ENCODE assay signal across 10 mouse cellular contexts in genomic region chr17:59039754-59040153, GRCm38 (mm10). TPM values are rescaled to one million over a fixed set of nuclear protein-coding genes. Genes with fewer than 3 reads are reported as not detected.
A peak's percentile ranks its signal among the peaks of the same experiment; 100 is the strongest.
DNase-seq lines count a peak whose midpoint lies in the region; TF ChIP-seq lines count a peak whose summit lies in the region.
"Had no signal": no experiment of that assay in that cellular context is flagged by ENCODE, and none has a peak within 500 bp of the region (broad histone marks: within the 10 kb centered on the region; RNA-seq: fewer than 3 reads in every experiment).

No protein-coding gene starts in this region.

- DNase-seq in cerebellum, adult 18-20 months, result peak; percentile 2 to 4
- DNase-seq in cerebellum, adult 11 months, result no peak
- peak; percentile 6 for DNase-seq in left cerebral cortex, adult 11 months (ENCODE audit: low spot score)
- DNase-seq in left cerebral cortex, postnatal 36 days (ENCODE audit: low spot score in 2 of 2), result no peak
- DNase-seq in brain, embryonic 14.5 days (ENCODE audit: low read depth), result peak; percentile 88
- peak; percentile 16 for DNase-seq in left cerebral cortex, postnatal 4 days
- DNase-seq in T-cell, adult 2 months (ENCODE audit: low spot score), result no peak
- DNase-seq in cerebellum, adult 2 months, result no peak

- TF ChIP-seq CTCF in brain, embryonic 14.5 days (IDR thresholded peaks at IDR 0.05; ENCODE audit: borderline replicate concordance, extremely low read depth, insufficient read depth, insufficient read length), result no peak
- TF ChIP-seq CTCF in cerebellum, adult 2 months (IDR thresholded peaks at IDR 0.05; ENCODE audit: borderline replicate concordance, insufficient read depth, low read depth, low read length), result no peak

- no peaks in the 10 kb centered on the region for H3K4me1 ChIP-seq in cerebellum, adult 2 months (ENCODE audit: control insufficient read depth, insufficient read depth, low read length)
- H3K4me1 ChIP-seq: embryonic facial prominence, embryonic 12.5 days had no signal

- no peak for TF ChIP-seq POLR2A in brain, embryonic 14.5 days (IDR thresholded peaks at IDR 0.05; ENCODE audit: borderline replicate concordance, extremely low read depth, insufficient read depth, insufficient read length, poor library complexity, severe bottlenecking)
- TF ChIP-seq POLR2A in cerebellum, adult 2 months (IDR thresholded peaks at IDR 0.05; ENCODE audit: borderline replicate concordance, insufficient read depth, low read length), result no peak

- 39% methylated on average over 5 of the region's 5 CpGs for WGBS in cerebellum, adult 2 months

- H3K4me3 ChIP-seq in cerebellum, adult 2 months (replicated peaks; ENCODE audit: insufficient read depth, low read depth, low read length), result no peak overlapping the region
- H3K4me3 ChIP-seq: embryonic facial prominence, embryonic 12.5 days had no signal

- H3K27me3 ChIP-seq in cerebellum, adult 2 months (ENCODE audit: control insufficient read depth, insufficient read depth, low read length), result no peaks in the 10 kb centered on the region
- H3K27me3 ChIP-seq: embryonic facial prominence, embryonic 12.5 days had no signal

- intact Hi-C loops in left cerebral cortex, postnatal 36 days (cut with DNase I), result no loop called here
- intact Hi-C loops in left cerebral cortex, postnatal 4 days (cut with DNase I), result no loop called here

- H3K27ac ChIP-seq in cerebellum, adult 2 months (ENCODE audit: insufficient read depth, low read length), result no peak overlapping the region
- H3K27ac ChIP-seq: embryonic facial prominence, embryonic 12.5 days had no signal

RNA-seq across cellular contexts. Expression of gene Nudt12, which starts 26.6 kb away (rescaled TPM):
- total RNA-seq in left cerebral cortex, postnatal 36 days (2021), result 10 to 100 TPM; 11.0 to 11.8 TPM
- 2.4 and 3.8 TPM in 2 replicates for polyA plus RNA-seq in brain, embryonic 14.5 days (2012; rRNA removed)
- 1 to 10 TPM; 2.9 to 3.8 TPM for total RNA-seq in left cerebral cortex, postnatal 4 days (2021)
- polyA plus RNA-seq in cerebellum, adult 2 months (2012; rRNA removed), result 6.5 and 7.7 TPM in 2 replicates

RNA-seq across cellular contexts. Expression of gene Pdzph1, which starts 48.6 kb away (rescaled TPM):
- 1 to 10 TPM; 7.0 to 7.3 TPM for total RNA-seq in left cerebral cortex, postnatal 36 days (2021)
- polyA plus RNA-seq in brain, embryonic 14.5 days (2012; rRNA removed), result 3.1 and 5.0 TPM in 2 replicates
- total RNA-seq in left cerebral cortex, postnatal 4 days (2021), result 1 to 10 TPM; 2.1 to 3.5 TPM
- polyA plus RNA-seq in cerebellum, adult 2 months (2012; rRNA removed), result 1.3 and 1.6 TPM in 2 replicates
- polyA plus RNA-seq: lung, embryonic 16.5 days had no signal

Comparison
In these comparisons a context has a peak if more than half of its experiments do, and no peak if none do; other contexts are left out.
1. DNase-seq: peak in cerebellum, adult 18-20 months (2 of 2), left cerebral cortex, adult 11 months (single experiment), brain, embryonic 14.5 days (single experiment) and left cerebral cortex, postnatal 4 days (single experiment); none in cerebellum, adult 11 months (single experiment), left cerebral cortex, postnatal 36 days (0 of 2), T-cell, adult 2 months (single experiment) and cerebellum, adult 2 months (0 of 2).